In the genomic region with DNA sequence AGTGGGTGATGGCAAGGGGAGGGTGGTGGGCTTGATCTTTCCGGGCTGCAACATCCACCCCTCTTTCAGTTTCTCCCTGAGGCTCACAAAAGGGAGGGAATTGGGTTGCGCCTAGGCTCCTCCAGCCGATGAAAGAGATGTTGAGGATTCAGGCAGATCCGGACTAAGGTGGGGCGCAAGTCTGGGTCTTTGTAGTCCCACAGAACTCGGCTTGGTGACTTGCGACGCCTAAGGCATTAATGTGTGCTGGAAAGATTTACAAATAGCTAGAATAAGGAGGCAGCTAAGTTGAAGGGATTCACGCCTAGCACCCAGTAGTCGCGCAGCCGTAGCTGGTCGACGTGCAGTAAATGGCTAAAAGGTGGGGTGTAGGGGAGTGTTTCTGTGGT, we compare ENCODE assay signal across 9 mouse cellular contexts. TPM values are rescaled to one million over a fixed set of nuclear protein-coding genes. Genes with fewer than 3 reads are reported as not detected.
A peak's percentile ranks its signal among the peaks of the same experiment; 100 is the strongest.
DNase-seq lines count a peak whose midpoint lies in the region; ATAC-seq and TF ChIP-seq lines count a peak whose summit lies in the region.
"Had no signal": no experiment of that assay in that cellular context is flagged by ENCODE, and none has a peak within 500 bp of the region (broad histone marks: within the 10 kb centered on the region; RNA-seq: fewer than 3 reads in every experiment).

No protein-coding gene starts in this region.

- H3K9ac ChIP-seq in limb, embryonic 14.5 days (ENCODE audit: low read depth, low read length, severe bottlenecking), result peak overlapping the region; percentile 55
- H3K9ac ChIP-seq in stomach, embryonic 16.5 days (ENCODE audit: low read length), result peak overlapping the region; percentile 59

- no peak for TF ChIP-seq CTCF in cerebellum, adult 2 months (IDR thresholded peaks at IDR 0.05; ENCODE audit: borderline replicate concordance, insufficient read depth, low read depth, low read length)

- no peak overlapping the region for H3K27ac ChIP-seq in cerebellum, adult 2 months (ENCODE audit: insufficient read depth, low read length)
- no peak overlapping the region for H3K27ac ChIP-seq in limb, embryonic 14.5 days (replicated peaks; ENCODE audit: low read depth, low read length)
- H3K27ac ChIP-seq in stomach, embryonic 16.5 days (ENCODE audit: low read length), result no peak overlapping the region
- H3K27ac ChIP-seq: macrophage had no signal

- peak in 1 of 2 experiments; percentile 31 for DNase-seq in cerebellum, adult 2 months
- no peak for DNase-seq in cerebellum, postnatal 25 days
- DNase-seq in limb, embryonic 14.5 days (ENCODE audit: low spot score), result no peak
- no peak for DNase-seq in right cerebral cortex, postnatal 36 days (ENCODE audit: low spot score in 2 of 2)
- no peak for DNase-seq in spleen, adult 18-20 months

- WGBS in cerebellum, adult 2 months, result 1% methylated on average over 14 of the region's 14 CpGs
- 2% methylated on average over 14 of the region's 14 CpGs for WGBS in limb, embryonic 14.5 days
- 1% methylated on average over 14 of the region's 14 CpGs for WGBS in stomach, embryonic 16.5 days

- peaks cover 2% of the 10 kb centered on the region; the same call in 1 of the 2 replicates for H3K9me3 ChIP-seq in megakaryocyte, embryonic 14.5 days
- no peaks in the 10 kb centered on the region for H3K9me3 ChIP-seq in limb, embryonic 14.5 days (ENCODE audit: control insufficient read depth, low read length)
- H3K9me3 ChIP-seq in stomach, embryonic 16.5 days (replicated peaks; ENCODE audit: control insufficient read depth, low read length), result no peaks in the 10 kb centered on the region

- H3K4me3 ChIP-seq in cerebellum, adult 2 months (replicated peaks; ENCODE audit: insufficient read depth, low read depth, low read length), result peak overlapping the region; percentile 64
- peak overlapping the region; percentile 87 for H3K4me3 ChIP-seq in megakaryocyte, embryonic 14.5 days (replicated peaks)
- peak overlapping the region; percentile 52 for H3K4me3 ChIP-seq in limb, embryonic 14.5 days (replicated peaks; ENCODE audit: low read length)
- H3K4me3 ChIP-seq in stomach, embryonic 16.5 days (replicated peaks; ENCODE audit: low read length), result peak overlapping the region; percentile 56

- no peaks in the 10 kb centered on the region for H3K4me1 ChIP-seq in cerebellum, adult 2 months (ENCODE audit: control insufficient read depth, insufficient read depth, low read length)
- H3K4me1 ChIP-seq in megakaryocyte, embryonic 14.5 days, result peaks cover 34% of the 10 kb centered on the region
- H3K4me1 ChIP-seq in limb, embryonic 14.5 days (ENCODE audit: control insufficient read depth, insufficient read depth, low read length), result peaks cover 9% of the 10 kb centered on the region
- peaks cover 24% of the 10 kb centered on the region for H3K4me1 ChIP-seq in stomach, embryonic 16.5 days (ENCODE audit: control insufficient read depth, insufficient read depth, low read length)

- H3K4me2 ChIP-seq in limb, embryonic 14.5 days (replicated peaks; ENCODE audit: low read depth, low read length, severe bottlenecking), result peak overlapping the region; percentile 88
- H3K4me2 ChIP-seq in stomach, embryonic 16.5 days (ENCODE audit: low read depth, low read length), result peak overlapping the region; percentile 97

- no peak for TF ChIP-seq POLR2A in cerebellum, adult 2 months (IDR thresholded peaks at IDR 0.05; ENCODE audit: borderline replicate concordance, insufficient read depth, low read length)
- no peak for TF ChIP-seq POLR2A in limb, embryonic 14.5 days (IDR thresholded peaks at IDR 0.05; ENCODE audit: borderline replicate concordance, extremely low read depth, insufficient read depth, insufficient read length)

- H3K27me3 ChIP-seq in cerebellum, adult 2 months (ENCODE audit: control insufficient read depth, insufficient read depth, low read length), result no peaks in the 10 kb centered on the region
- peaks cover 89% of the 10 kb centered on the region for H3K27me3 ChIP-seq in megakaryocyte, embryonic 14.5 days (replicated peaks)
- peaks cover 45% of the 10 kb centered on the region for H3K27me3 ChIP-seq in limb, embryonic 14.5 days (ENCODE audit: control insufficient read depth, insufficient read depth, low read length)
- H3K27me3 ChIP-seq in stomach, embryonic 16.5 days (ENCODE audit: control insufficient read depth, insufficient read depth, low read length), result peaks cover 45% of the 10 kb centered on the region

- H3K36me3 ChIP-seq in megakaryocyte, embryonic 14.5 days (replicated peaks; ENCODE audit: low read length), result no peaks in the 10 kb centered on the region
- H3K36me3 ChIP-seq in limb, embryonic 14.5 days (ENCODE audit: control insufficient read depth, insufficient read depth, low read length), result no peaks in the 10 kb centered on the region
- H3K36me3 ChIP-seq in stomach, embryonic 16.5 days (ENCODE audit: control insufficient read depth, insufficient read depth, low read length), result no peaks in the 10 kb centered on the region

- no peak for ATAC-seq in megakaryocyte, adult 5-6 weeks (ENCODE audit: poor library complexity, severe bottlenecking)
- ATAC-seq in limb, embryonic 14.5 days (ENCODE audit: low FRiP score, low read depth), result no peak
- peak; percentile 11; the same call in 1 of the 2 replicates for ATAC-seq in stomach, embryonic 16.5 days (ENCODE audit: insufficient read depth, low FRiP score)

RNA-seq across cellular contexts. Expression of a gene that starts 0.6 kb away (rescaled TPM):
- 24.2 and 26.5 TPM in 2 replicates for polyA plus RNA-seq in cerebellum, adult 2 months (2012; rRNA removed)
- polyA plus RNA-seq in megakaryocyte, embryonic 14.5 days (2012; ENCODE audit: insufficient read depth, low replicate concordance), result 0.12 TPM in 1 of 2 replicates, not detected in the other
- total RNA-seq in megakaryocyte, adult 5-6 weeks (2015), result not detected in 2 replicates
- 0.41 TPM in 1 of 2 replicates, not detected in the other for total RNA-seq in megakaryocyte, adult 5-6 weeks (2017)
- polyA plus RNA-seq in limb, embryonic 14.5 days (2012; rRNA removed), result 9.2 and 9.9 TPM in 2 replicates
- 4.6 and 5.8 TPM in 2 replicates for polyA plus RNA-seq in limb, embryonic 14.5 days (2014; fragmentation: Nextera tagmentation; extraction: Ambion mirVana)
- 6.8 and 7.2 TPM in 2 replicates for polyA plus RNA-seq in stomach, embryonic 16.5 days (2015; fragmentation: Nextera tagmentation; extraction: Ambion mirVana)
- polyA plus RNA-seq: macrophage had no signal

RNA-seq across cellular contexts. Expression of a gene that starts 45.4 kb away (rescaled TPM):
- 2.3 TPM in 2 replicates for polyA plus RNA-seq in cerebellum, adult 2 months (2012; rRNA removed)
- polyA plus RNA-seq in megakaryocyte, embryonic 14.5 days (2012; ENCODE audit: insufficient read depth, low replicate concordance), result 208 and 210 TPM in 2 replicates
- 190 and 250 TPM in 2 replicates for total RNA-seq in megakaryocyte, adult 5-6 weeks (2015)
- 124 and 127 TPM in 2 replicates for total RNA-seq in megakaryocyte, adult 5-6 weeks (2017)
- polyA plus RNA-seq in limb, embryonic 14.5 days (2012; rRNA removed), result 206 and 228 TPM in 2 replicates
- polyA plus RNA-seq in limb, embryonic 14.5 days (2014; fragmentation: Nextera tagmentation; extraction: Ambion mirVana), result 272 and 276 TPM in 2 replicates
- 161 and 175 TPM in 2 replicates for polyA plus RNA-seq in stomach, embryonic 16.5 days (2015; fragmentation: Nextera tagmentation; extraction: Ambion mirVana)

Comparison
In these comparisons a context has a peak if more than half of its experiments do, and no peak if none do; other contexts are left out.
1. RNA of a gene that starts 45.4 kb away (polyA plus RNA-seq): 206 to 276 TPM in limb, embryonic 14.5 days, 208 to 210 TPM in megakaryocyte, embryonic 14.5 days and 161 to 175 TPM in stomach, embryonic 16.5 days; 2.3 TPM in cerebellum, adult 2 months; every median in the first group is over 10 times any median in the second.
2. Peak in every context shown above with its lines, with median percentiles within 50 percentile points of each other: H3K4me3 ChIP-seq.